Mouse (Mus musculus) limb, embryonic 14.5 days (tissue): ENCODE results near the gene Samhd1. TPM values are rescaled to one million over a fixed set of nuclear protein-coding genes. Genes with fewer than 3 reads are reported as not detected.
A peak's percentile ranks its signal among the peaks of the same experiment; 100 is the strongest.

ENCODE experiments used
- ATAC-seq: fragments of 200-750 bp; cut with Nextera tagmentation; 2 replicates; pipeline ENCODE4 v1.8.0; 2017; ENCODE audit warnings: low read depth, moderate number of reproducible peaks, moderate TSS enrichment; ENCODE audit not compliant: low FRiP score
- DNase-seq: peaks from one replicate; pipeline ENCODE4 v3.0.0-alpha.2; 2015; ENCODE audit warnings: low spot score
- H3K27ac ChIP-seq: fragments of 300-500 bp; sonication (generic); replicated peaks from 2 replicates; pipeline ENCODE4 v1.5.1; 2014; ENCODE audit warnings: low read depth, mild to moderate bottlenecking, low read length, moderate library complexity, mixed read lengths
- H3K27me3 ChIP-seq: fragments of 300-500 bp; sonication (generic); 2 replicates; pipeline ENCODE4 v1.6.1; 2014; ENCODE audit warnings: low read length, mixed read lengths; ENCODE audit not compliant: control insufficient read depth, insufficient read depth
- H3K36me3 ChIP-seq: fragments of 300-500 bp; sonication (generic); 2 replicates; pipeline ENCODE4 v1.6.1; 2014; ENCODE audit warnings: mild to moderate bottlenecking, low read length, moderate library complexity, mixed read lengths; ENCODE audit not compliant: control insufficient read depth, insufficient read depth
- H3K4me1 ChIP-seq: fragments of 300-500 bp; sonication (generic); 2 replicates; pipeline ENCODE4 v1.6.1; 2014; ENCODE audit warnings: antibody characterized with exemption, low read length, mixed read lengths; ENCODE audit not compliant: control insufficient read depth, insufficient read depth
- H3K4me2 ChIP-seq: fragments of 300-500 bp; sonication (generic); replicated peaks from 2 replicates; pipeline ENCODE4 v1.6.1; 2014; ENCODE audit warnings: low read depth, mild to moderate bottlenecking, low read length, moderate library complexity; ENCODE audit not compliant: severe bottlenecking
- H3K4me3 ChIP-seq: fragments of 300-500 bp; sonication (generic); replicated peaks from 2 replicates; pipeline ENCODE4 v1.5.1; 2014; ENCODE audit warnings: low read length
- H3K9ac ChIP-seq: fragments of 300-500 bp; sonication (generic); 2 replicates; pipeline ENCODE4 v1.6.1; 2014; ENCODE audit warnings: mild to moderate bottlenecking, low read depth, low read length, moderate library complexity; ENCODE audit not compliant: severe bottlenecking
- H3K9me3 ChIP-seq: fragments of 300-500 bp; sonication (generic); 2 replicates; pipeline ENCODE4 v1.6.1; 2016; ENCODE audit warnings: low read length; ENCODE audit not compliant: control insufficient read depth
- POLR2A ChIP-seq: fragments of 200-500 bp; IDR thresholded peaks from 2 replicates; pipeline ENCODE4 v1.8.0; 2012; ENCODE audit warnings: inconsistent platforms, mild to moderate bottlenecking, moderate library complexity, borderline replicate concordance; ENCODE audit not compliant: insufficient read depth, insufficient read length; ENCODE audit errors: extremely low read depth
- WGBS: fragments of 180-500 bp; shearing (Covaris S2); extraction: QIAGEN DNeasy Blood & Tissue Kit; methylation state at CpG from one replicate; pipeline ENCODE4 v1.1.7; 2014; 5-methylcytosine and 5-hydroxymethylcytosine counted together
- polyA plus RNA-seq, 2 experiments: library from polyadenylated mRNA; depleted of rRNA in 1 of 2; stranded (reverse) in 1 of 2; unstranded in 1 of 2; fragments of >200 nt; fragmentation: Nextera tagmentation in 1 of 2; extraction: Ambion mirVana in 1 of 2; gene quantifications; 2 replicates each; pipeline versions ENCODE4 v1.2.1 to v1.2.3; 2012 to 2014

Samhd1 gene
- polyA plus RNA-seq, 2 experiments = 24.3 to 33.6 TPM

- Histone ChIP-seq H3K27me3 (no peaks in the 10 kb centered on the region), H3K36me3 (peaks cover 17% of the 10 kb centered on the region; the same call in 1 of the 2 replicates), H3K9ac (no peak overlapping the region), H3K4me1 (peaks cover 72% of the 10 kb centered on the region), H3K4me3 (peak overlapping the region; percentile 91), H3K27ac (no peak overlapping the region), H3K4me2 (peak overlapping the region; percentile 92), H3K9me3 (no peaks in the 10 kb centered on the region)
- DNase-seq (no peak), ATAC-seq (no peak)
- TF ChIP-seq POLR2A = no peak
- 83% methylated on average over 3 of the region's 3 CpGs for WGBS
Measured at GRCm38 (mm10) chr2:157075226-157075625, 59.8 kb downstream of the Samhd1 start.

GRCm38 (mm10) chr2:157074772-157075171 lies 60.3 kb downstream of the Samhd1 start:
- H3K4me2 ChIP-seq = peak overlapping the region; percentile 92; the same call in 1 of the 2 replicates
- DNase-seq (no peak), ATAC-seq (no peak)
- TF ChIP-seq POLR2A = no peak
- WGBS = 73% methylated on average over 5 of the region's 5 CpGs
- no peak overlapping the region for H3K9ac ChIP-seq
- H3K27me3 ChIP-seq = no peaks in the 10 kb centered on the region
- no peaks in the 10 kb centered on the region for H3K9me3 ChIP-seq
- peaks cover 17% of the 10 kb centered on the region; the same call in 1 of the 2 replicates for H3K36me3 ChIP-seq
- H3K4me1 ChIP-seq = peaks cover 75% of the 10 kb centered on the region
- H3K27ac ChIP-seq = no peak overlapping the region
- no peak overlapping the region for H3K4me3 ChIP-seq

- peaks cover 17% of the 10 kb centered on the region; the same call in 1 of the 2 replicates for H3K36me3 ChIP-seq
- DNase-seq = no peak
- H3K9me3 ChIP-seq = no peaks in the 10 kb centered on the region
- H3K27me3 ChIP-seq = no peaks in the 10 kb centered on the region
- no peak overlapping the region for H3K4me2 ChIP-seq
- H3K4me3 ChIP-seq = no peak overlapping the region
- peaks cover 78% of the 10 kb centered on the region for H3K4me1 ChIP-seq
- 81% methylated on average over 9 of the region's 9 CpGs for WGBS
- no peak overlapping the region for H3K27ac ChIP-seq
- no peak for TF ChIP-seq POLR2A
- H3K9ac ChIP-seq = no peak overlapping the region
- no peak for ATAC-seq
Measured at GRCm38 (mm10) chr2:157074186-157074724, 60.8 kb downstream of the Samhd1 start.

- no peak overlapping the region for H3K27ac ChIP-seq
- peaks cover 85% of the 10 kb centered on the region for H3K4me1 ChIP-seq
- TF ChIP-seq POLR2A = no peak
- H3K4me3 ChIP-seq = no peak overlapping the region
- no peak overlapping the region for H3K4me2 ChIP-seq
- ATAC-seq (no peak), DNase-seq (no peak)
- H3K9me3 ChIP-seq = no peaks in the 10 kb centered on the region
- 74% methylated on average over 9 of the region's 9 CpGs for WGBS
- H3K36me3 ChIP-seq = peaks cover 17% of the 10 kb centered on the region; the same call in 1 of the 2 replicates
- no peak overlapping the region for H3K9ac ChIP-seq
- no peaks in the 10 kb centered on the region for H3K27me3 ChIP-seq
Measured at GRCm38 (mm10) chr2:157073378-157074052, 61.5 kb downstream of the Samhd1 start.

GRCm38 (mm10) chr2:157072316-157072990 lies 62.6 kb downstream of the Samhd1 start:
- ATAC-seq (no peak), DNase-seq (peak; percentile 38)
- Histone ChIP-seq H3K36me3 (peaks cover 17% of the 10 kb centered on the region; the same call in 1 of the 2 replicates), H3K4me3 (no peak overlapping the region), H3K9ac (no peak overlapping the region), H3K27me3 (no peaks in the 10 kb centered on the region), H3K4me1 (peaks cover 85% of the 10 kb centered on the region), H3K9me3 (no peaks in the 10 kb centered on the region), H3K27ac (no peak overlapping the region), H3K4me2 (no peak overlapping the region)
- WGBS = 51% methylated on average over 9 of the region's 9 CpGs
- TF ChIP-seq POLR2A = no peak
